Mouse (Mus musculus): ENCODE results near the gene 1700003H04Rik. TPM values are rescaled to one million over a fixed set of nuclear protein-coding genes. Genes with fewer than 3 reads are reported as not detected.

Gene 1700003H04Rik
- not detected for total RNA-seq (2023)

DNA sequence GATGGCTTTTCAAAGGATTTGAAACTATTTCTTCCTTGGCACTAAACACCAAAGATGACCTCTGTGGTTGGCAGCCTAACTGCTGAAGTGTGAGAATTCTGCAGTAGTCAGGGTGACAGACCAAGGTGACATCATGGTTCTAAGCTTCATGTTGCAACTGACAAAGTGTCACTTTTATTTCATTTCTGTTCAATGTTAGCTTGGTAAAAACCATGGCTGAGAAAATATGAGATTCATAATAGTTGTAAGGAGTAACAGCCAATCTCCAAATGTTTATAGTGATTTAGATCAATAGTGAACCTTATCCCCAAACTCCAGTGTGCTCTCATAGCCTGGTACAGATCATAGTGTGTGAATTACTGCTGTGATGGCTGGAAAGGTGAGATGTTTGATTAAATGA lies at the start of gene 1700003H04Rik:
Gene 1700003H04Rik (minus strand): TSS at position 101 of the 400 bp plus-strand sequence.

Other genes with a start within 250 kb of the 1700003H04Rik start
- gene 1700006A11Rik, start 155.1 kb downstream of the 1700003H04Rik start, total RNA-seq (2023): not detected